Mouse (Mus musculus): ENCODE results near the gene Tnfaip1. TPM values are rescaled to one million over a fixed set of nuclear protein-coding genes. Genes with fewer than 3 reads are reported as not detected.
"Not testable (repeated sequence)": the region's sequence is repeated elsewhere in the genome, so short reads cannot be mapped to it uniquely, and the experiment has no call there.

Gene Tnfaip1
- polyA plus RNA-seq (2015; fragmentation: Nextera tagmentation; extraction: Ambion mirVana), result 95.1 and 100 TPM in 2 replicates

DNA sequence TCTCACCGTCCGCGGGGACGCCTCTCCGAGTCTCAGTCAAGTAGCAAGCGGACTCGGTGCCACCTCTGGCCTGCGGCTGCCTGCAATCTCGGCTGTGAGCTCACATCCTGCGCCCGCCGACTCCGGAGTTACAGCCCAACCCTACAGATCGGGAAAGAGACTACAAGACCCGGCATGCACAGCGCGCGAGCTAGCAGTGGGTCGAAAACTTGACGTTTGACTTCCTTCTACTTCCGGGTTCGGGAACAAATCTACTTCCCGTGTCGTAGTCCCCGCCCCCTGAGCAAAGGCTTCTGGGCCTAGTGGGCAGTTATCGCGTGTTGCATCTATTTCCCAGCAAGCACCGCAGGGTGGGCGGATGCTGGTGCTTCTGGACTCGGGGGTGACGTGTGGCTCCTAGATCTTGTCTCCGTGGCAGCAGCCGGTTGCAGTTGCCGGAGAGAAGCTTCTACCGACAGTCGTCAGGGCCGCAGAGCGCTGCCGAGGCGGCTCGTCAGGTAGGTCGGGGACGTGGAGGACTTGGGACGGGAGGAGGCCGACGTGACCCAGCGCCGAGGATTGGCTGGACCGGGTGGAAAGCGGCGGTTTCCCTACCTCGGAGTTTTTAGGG lies at the start of gene Tnfaip1, which contains the start of gene Ift20:
TSS of gene Tnfaip1 (minus strand) at position 253 of the 610 bp plus-strand sequence.
TSS of gene Ift20 (plus strand) at position 282 of the 610 bp plus-strand sequence.
- WGBS, result under 1% methylated on average over 52 of the region's 52 CpGs
- Histone ChIP-seq H3K9ac (replicated peaks; ENCODE audit: low read length) (peak within 1 kb of the TSS; percentile 88), H3K27me3 (ENCODE audit: insufficient read depth, low read length) (no peaks in the 10 kb centered on the region), H3K4me3 (ENCODE audit: low read length) (peak within 1 kb of the TSS; percentile 87), H3K9me3 (ENCODE audit: low read length) (no peaks in the 10 kb centered on the region), H3K27ac (ENCODE audit: low read length) (peak within 1 kb of the TSS; percentile 96), H3K36me3 (ENCODE audit: insufficient read depth, low read length) (peaks cover 15% of the 10 kb centered on the region), H3K4me1 (ENCODE audit: insufficient read depth, low read length) (peaks cover 20% of the 10 kb centered on the region), H3K4me2 (replicated peaks; ENCODE audit: low read depth, low read length) (peak within 1 kb of the TSS; percentile 79)
- ATAC-seq (ENCODE audit: low FRiP score, low TSS enrichment), result peak; percentile 98

DNA sequence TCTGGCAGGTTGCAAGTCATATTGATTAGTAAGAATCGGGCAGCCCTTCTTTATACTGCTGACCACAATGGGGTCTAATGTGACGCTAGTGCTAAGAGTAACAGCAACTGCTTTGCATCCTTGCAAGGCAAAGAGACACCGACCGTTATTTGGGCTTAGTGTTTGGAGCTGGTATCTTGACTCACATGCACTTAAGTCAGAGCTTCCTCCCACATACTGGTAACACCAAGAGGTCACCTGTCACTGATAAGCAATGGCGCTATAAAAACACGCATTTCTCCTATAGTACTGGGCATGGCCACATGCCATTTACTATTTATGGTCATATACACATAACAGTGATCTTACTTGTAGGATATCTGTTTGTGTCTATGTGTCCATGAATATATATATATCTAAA lies 46.7 kb upstream of the Tnfaip1 start:
- no peak overlapping the region for H3K4me3 ChIP-seq (ENCODE audit: low read length)
- H3K27ac ChIP-seq (ENCODE audit: low read length), result no peak overlapping the region
- no peak for ATAC-seq (ENCODE audit: low FRiP score, low TSS enrichment)
- H3K9me3 ChIP-seq (ENCODE audit: low read length), result no peaks in the 10 kb centered on the region
- no peaks in the 10 kb centered on the region for H3K27me3 ChIP-seq (ENCODE audit: insufficient read depth, low read length)
- H3K36me3 ChIP-seq (ENCODE audit: insufficient read depth, low read length), result peaks cover 38% of the 10 kb centered on the region
- H3K4me2 ChIP-seq (replicated peaks; ENCODE audit: low read depth, low read length), result no peak overlapping the region
- no peak overlapping the region for H3K9ac ChIP-seq (replicated peaks; ENCODE audit: low read length)
- no peaks in the 10 kb centered on the region for H3K4me1 ChIP-seq (ENCODE audit: insufficient read depth, low read length)
- WGBS, result 76% methylated on average over 6 of the region's 6 CpGs

DNA sequence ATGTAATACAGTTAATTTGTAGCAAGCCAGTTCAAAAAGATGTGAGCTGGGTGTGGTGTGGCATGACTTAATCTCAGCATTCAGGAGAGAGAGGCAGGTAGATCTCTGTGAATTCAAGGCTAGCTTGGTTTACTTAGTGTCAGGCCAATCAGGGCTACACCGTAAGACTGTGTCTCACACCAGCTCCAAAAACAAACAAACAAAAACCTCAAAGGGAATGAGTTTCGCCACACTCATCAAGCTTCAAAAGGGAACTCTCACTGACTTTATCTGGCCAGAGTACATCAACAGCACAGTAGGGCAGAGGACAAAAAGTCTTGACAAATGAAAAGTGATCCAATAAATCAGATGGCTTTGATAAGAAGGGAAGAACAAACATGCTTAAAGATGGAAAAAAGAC lies 38.8 kb upstream of the Tnfaip1 start:
- H3K4me2 ChIP-seq (replicated peaks; ENCODE audit: low read depth, low read length), result no peak overlapping the region
- no peak overlapping the region for H3K4me3 ChIP-seq (ENCODE audit: low read length)
- no peaks in the 10 kb centered on the region for H3K4me1 ChIP-seq (ENCODE audit: insufficient read depth, low read length)
- 29% methylated on average over 2 of the region's 2 CpGs for WGBS
- no peaks in the 10 kb centered on the region for H3K27me3 ChIP-seq (ENCODE audit: insufficient read depth, low read length)
- no peak for ATAC-seq (ENCODE audit: low FRiP score, low TSS enrichment)
- H3K9me3 ChIP-seq (ENCODE audit: low read length), result no peaks in the 10 kb centered on the region
- H3K27ac ChIP-seq (ENCODE audit: low read length), result no peak overlapping the region
- H3K36me3 ChIP-seq (ENCODE audit: insufficient read depth, low read length), result peaks cover 47% of the 10 kb centered on the region
- no peak overlapping the region for H3K9ac ChIP-seq (replicated peaks; ENCODE audit: low read length)

DNA sequence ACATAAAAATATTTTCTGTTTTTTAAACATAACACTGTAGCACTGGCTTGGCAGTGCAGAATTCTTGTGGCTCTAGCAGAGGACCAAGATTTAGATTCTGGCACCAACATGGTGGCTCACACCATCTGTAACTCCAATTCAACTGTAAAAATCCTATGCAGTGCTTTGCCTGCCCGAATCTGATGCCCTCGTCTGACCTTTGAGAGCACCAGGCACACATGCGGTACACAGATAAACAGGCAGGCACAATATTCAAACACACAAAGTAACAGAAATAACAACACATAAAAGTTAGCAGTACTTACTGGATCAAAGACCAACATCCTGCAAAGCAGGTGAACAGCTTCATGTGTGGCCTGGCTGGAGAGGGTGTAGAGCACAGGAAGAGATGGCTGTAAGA lies 38.4 kb upstream of the Tnfaip1 start:
- ATAC-seq (ENCODE audit: low FRiP score, low TSS enrichment), result no peak
- Histone ChIP-seq H3K36me3 (ENCODE audit: insufficient read depth, low read length) (peaks cover 45% of the 10 kb centered on the region), H3K27ac (ENCODE audit: low read length) (no peak overlapping the region), H3K4me2 (replicated peaks; ENCODE audit: low read depth, low read length) (no peak overlapping the region), H3K4me1 (ENCODE audit: insufficient read depth, low read length) (no peaks in the 10 kb centered on the region), H3K27me3 (ENCODE audit: insufficient read depth, low read length) (no peaks in the 10 kb centered on the region), H3K9ac (replicated peaks; ENCODE audit: low read length) (no peak overlapping the region), H3K9me3 (ENCODE audit: low read length) (no peaks in the 10 kb centered on the region), H3K4me3 (ENCODE audit: low read length) (no peak overlapping the region)
- 87% methylated on average over 3 of the region's 3 CpGs for WGBS

DNA sequence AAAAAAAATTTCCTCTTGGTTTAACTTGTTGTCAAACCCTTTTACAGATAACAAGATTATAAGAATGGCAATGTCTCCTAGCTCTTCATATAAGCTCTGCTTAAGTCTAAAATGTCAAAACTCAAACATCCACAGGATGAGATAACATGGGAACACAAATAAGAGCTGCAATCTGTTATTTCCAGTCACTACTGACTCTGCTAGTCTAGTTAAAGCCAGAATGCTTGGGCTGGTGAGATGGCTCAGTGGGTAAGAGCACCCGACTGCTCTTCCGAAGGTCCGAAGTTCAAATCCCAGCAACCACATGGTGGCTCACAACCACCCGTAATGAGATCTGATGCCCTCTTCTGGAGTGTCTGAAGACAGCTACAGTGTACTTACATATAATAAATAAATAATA lies 37.9 kb upstream of the Tnfaip1 start:
- H3K36me3 ChIP-seq (ENCODE audit: insufficient read depth, low read length), result peaks cover 42% of the 10 kb centered on the region
- not testable (repeated sequence) for H3K27ac ChIP-seq (ENCODE audit: low read length)
- WGBS, result 98% methylated on average over 3 of the region's 4 CpGs

DNA sequence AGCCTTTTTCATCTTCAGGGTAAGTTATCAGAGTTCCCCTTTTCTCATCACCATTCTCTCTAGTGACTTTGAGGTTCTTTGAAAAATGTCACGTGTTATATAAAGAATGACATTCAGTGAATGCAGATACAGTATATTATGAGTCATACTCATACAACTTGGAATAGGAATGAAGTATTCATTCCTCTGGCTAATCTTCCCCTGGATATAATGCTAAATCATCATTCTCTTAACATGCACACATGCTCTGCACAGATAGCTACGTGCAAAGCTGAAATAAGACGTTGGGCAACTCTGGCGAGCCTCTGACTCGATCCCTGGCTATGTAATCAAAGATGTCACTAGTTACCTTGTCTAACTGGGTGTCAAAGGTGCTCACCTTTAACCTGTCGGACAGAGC lies 35.7 kb upstream of the Tnfaip1 start:
- no peak for ATAC-seq (ENCODE audit: low FRiP score, low TSS enrichment)
- WGBS, result 90% methylated on average over 6 of the region's 6 CpGs

More for the DNA sequence above, 37.9 kb upstream of the Tnfaip1 start:
- not testable (repeated sequence) for H3K4me2 ChIP-seq (replicated peaks; ENCODE audit: low read depth, low read length); H3K9ac ChIP-seq (replicated peaks; ENCODE audit: low read length); H3K27me3 ChIP-seq (ENCODE audit: insufficient read depth, low read length); H3K4me3 ChIP-seq (ENCODE audit: low read length); H3K4me1 ChIP-seq (ENCODE audit: insufficient read depth, low read length); H3K9me3 ChIP-seq (ENCODE audit: low read length); ATAC-seq (ENCODE audit: low FRiP score, low TSS enrichment)

DNA sequence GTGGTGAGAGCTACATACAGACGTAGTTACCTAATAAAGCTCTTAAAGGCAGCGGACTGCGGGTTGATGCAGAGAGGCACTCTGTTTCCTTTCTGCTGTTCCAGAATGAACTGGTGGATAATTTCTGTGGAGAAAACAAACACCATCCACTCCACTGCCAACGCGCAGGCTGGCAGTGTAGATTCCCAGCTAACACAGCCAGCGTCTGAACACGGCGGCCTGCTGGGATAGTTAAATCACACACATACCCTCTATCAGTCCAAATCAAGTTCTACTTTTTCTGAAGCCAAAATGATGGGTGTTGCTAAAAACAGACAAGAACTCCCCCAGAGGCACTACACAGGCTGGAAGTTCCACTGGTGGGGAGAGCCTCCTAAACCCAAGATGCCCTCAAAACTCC lies 35.3 kb upstream of the Tnfaip1 start:
- Histone ChIP-seq H3K4me3 (ENCODE audit: low read length) (no peak overlapping the region), H3K27ac (ENCODE audit: low read length) (no peak overlapping the region), H3K4me1 (ENCODE audit: insufficient read depth, low read length) (0 out of 2 replicates have a peak, but pooled peaks cover 4% of the 10 kb centered on the region), H3K9me3 (ENCODE audit: low read length) (no peaks in the 10 kb centered on the region), H3K36me3 (ENCODE audit: insufficient read depth, low read length) (peaks cover 33% of the 10 kb centered on the region), H3K9ac (replicated peaks; ENCODE audit: low read length) (no peak overlapping the region), H3K27me3 (ENCODE audit: insufficient read depth, low read length) (no peaks in the 10 kb centered on the region), H3K4me2 (replicated peaks; ENCODE audit: low read depth, low read length) (no peak overlapping the region)
- ATAC-seq (ENCODE audit: low FRiP score, low TSS enrichment), result no peak
- 95% methylated on average over 8 of the region's 8 CpGs for WGBS

More for the DNA sequence above, 35.7 kb upstream of the Tnfaip1 start:
- H3K4me3 ChIP-seq (ENCODE audit: low read length), result no peak overlapping the region
- H3K27ac ChIP-seq (ENCODE audit: low read length), result no peak overlapping the region
- no peaks in the 10 kb centered on the region for H3K27me3 ChIP-seq (ENCODE audit: insufficient read depth, low read length)
- peaks cover 33% of the 10 kb centered on the region for H3K36me3 ChIP-seq (ENCODE audit: insufficient read depth, low read length)
- H3K9me3 ChIP-seq (ENCODE audit: low read length), result no peaks in the 10 kb centered on the region
- H3K4me1 ChIP-seq (ENCODE audit: insufficient read depth, low read length), result no peaks in the 10 kb centered on the region
- H3K4me2 ChIP-seq (replicated peaks; ENCODE audit: low read depth, low read length), result no peak overlapping the region
- no peak overlapping the region for H3K9ac ChIP-seq (replicated peaks; ENCODE audit: low read length)

DNA sequence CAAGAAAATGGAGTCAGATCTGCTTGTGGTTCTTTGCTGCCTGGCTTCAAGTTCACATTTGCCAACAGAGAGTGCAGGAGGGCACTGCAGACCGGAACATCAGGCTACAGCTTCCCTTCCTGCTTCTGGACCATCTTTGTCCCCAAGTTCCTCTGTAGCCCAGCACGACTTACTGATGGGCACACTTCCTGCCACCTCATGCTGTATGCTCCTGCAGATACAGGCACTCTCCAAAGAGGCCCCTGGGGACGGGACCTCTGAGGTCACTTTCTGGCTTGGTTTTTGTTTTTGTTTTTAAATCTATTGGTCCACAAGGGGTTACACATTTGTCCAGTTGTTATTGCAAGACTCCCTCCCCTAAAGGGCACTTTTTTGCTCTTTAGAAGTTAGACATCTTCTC lies 33.7 kb upstream of the Tnfaip1 start:
- no peak overlapping the region for H3K27ac ChIP-seq (ENCODE audit: low read length)
- no peaks in the 10 kb centered on the region for H3K27me3 ChIP-seq (ENCODE audit: insufficient read depth, low read length)
- H3K9ac ChIP-seq (replicated peaks; ENCODE audit: low read length), result no peak overlapping the region
- WGBS, result 47% methylated on average over 3 of the region's 3 CpGs
- H3K36me3 ChIP-seq (ENCODE audit: insufficient read depth, low read length), result peaks cover 25% of the 10 kb centered on the region
- peaks cover 7% of the 10 kb centered on the region; the same call in 1 of the 2 replicates for H3K4me1 ChIP-seq (ENCODE audit: insufficient read depth, low read length)
- no peaks in the 10 kb centered on the region for H3K9me3 ChIP-seq (ENCODE audit: low read length)
- H3K4me3 ChIP-seq (ENCODE audit: low read length), result no peak overlapping the region
- no peak overlapping the region for H3K4me2 ChIP-seq (replicated peaks; ENCODE audit: low read depth, low read length)
- ATAC-seq (ENCODE audit: low FRiP score, low TSS enrichment), result no peak

DNA sequence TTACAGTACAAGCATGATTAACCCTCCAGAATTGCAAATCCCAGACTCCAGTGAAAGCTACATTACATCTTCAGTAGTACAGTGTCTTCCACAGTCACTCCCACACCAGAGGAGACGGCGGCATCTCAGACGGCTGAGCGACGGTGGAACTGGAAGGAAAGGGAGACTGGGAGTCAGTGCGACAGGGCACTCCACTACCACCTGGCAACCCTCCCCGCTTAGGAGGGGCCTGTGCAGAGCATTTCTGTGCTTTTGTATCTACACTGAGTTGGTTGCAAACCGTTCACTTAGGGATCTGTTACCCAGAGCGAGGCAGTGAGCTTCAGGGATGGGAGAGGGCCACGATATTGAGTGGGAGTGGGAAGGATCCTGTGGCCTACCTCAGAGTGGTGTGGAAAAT lies 32.7 kb upstream of the Tnfaip1 start:
- no peaks in the 10 kb centered on the region for H3K9me3 ChIP-seq (ENCODE audit: low read length)
- peaks cover 7% of the 10 kb centered on the region; the same call in 1 of the 2 replicates for H3K4me1 ChIP-seq (ENCODE audit: insufficient read depth, low read length)
- no peak for ATAC-seq (ENCODE audit: low FRiP score, low TSS enrichment)
- H3K4me3 ChIP-seq (ENCODE audit: low read length), result no peak overlapping the region
- H3K36me3 ChIP-seq (ENCODE audit: insufficient read depth, low read length), result peaks cover 23% of the 10 kb centered on the region
- H3K4me2 ChIP-seq (replicated peaks; ENCODE audit: low read depth, low read length), result no peak overlapping the region
- H3K27ac ChIP-seq (ENCODE audit: low read length), result no peak overlapping the region
- 67% methylated on average over 10 of the region's 10 CpGs for WGBS
- H3K27me3 ChIP-seq (ENCODE audit: insufficient read depth, low read length), result no peaks in the 10 kb centered on the region
- no peak overlapping the region for H3K9ac ChIP-seq (replicated peaks; ENCODE audit: low read length)

DNA sequence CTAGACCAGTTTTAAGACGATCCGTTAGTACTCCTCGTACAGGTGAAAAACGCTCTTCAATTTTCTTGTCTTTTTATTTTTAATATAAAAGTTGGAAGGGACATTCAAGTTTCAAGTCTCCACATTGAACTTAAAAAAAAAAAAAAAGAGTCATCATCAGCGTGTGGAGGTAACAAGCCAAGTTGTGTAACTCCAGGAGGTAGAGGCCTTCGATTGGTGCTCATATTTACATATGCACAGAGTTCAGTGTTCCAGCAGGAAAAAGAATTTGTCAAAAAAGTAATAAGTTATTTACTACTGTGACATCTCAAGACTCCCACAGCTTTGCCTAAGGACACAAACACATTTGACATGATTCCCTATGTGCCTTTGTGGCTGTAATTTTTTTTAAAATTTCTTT lies 31.5 kb upstream of the Tnfaip1 start:
- H3K4me1 ChIP-seq (ENCODE audit: insufficient read depth, low read length), result peaks cover 7% of the 10 kb centered on the region; the same call in 1 of the 2 replicates
- no peak overlapping the region for H3K9ac ChIP-seq (replicated peaks; ENCODE audit: low read length)
- no peak for ATAC-seq (ENCODE audit: low FRiP score, low TSS enrichment)
- H3K9me3 ChIP-seq (ENCODE audit: low read length), result no peaks in the 10 kb centered on the region
- no peak overlapping the region for H3K4me3 ChIP-seq (ENCODE audit: low read length)
- H3K4me2 ChIP-seq (replicated peaks; ENCODE audit: low read depth, low read length), result no peak overlapping the region
- H3K36me3 ChIP-seq (ENCODE audit: insufficient read depth, low read length), result peaks cover 20% of the 10 kb centered on the region; the same call in 1 of the 2 replicates
- no peak overlapping the region for H3K27ac ChIP-seq (ENCODE audit: low read length)
- no peaks in the 10 kb centered on the region for H3K27me3 ChIP-seq (ENCODE audit: insufficient read depth, low read length)
- WGBS, result 70% methylated on average over 6 of the region's 6 CpGs
